Mouse (Mus musculus): ENCODE data around the gene Wnt7a.

Gene Wnt7a

DNA sequence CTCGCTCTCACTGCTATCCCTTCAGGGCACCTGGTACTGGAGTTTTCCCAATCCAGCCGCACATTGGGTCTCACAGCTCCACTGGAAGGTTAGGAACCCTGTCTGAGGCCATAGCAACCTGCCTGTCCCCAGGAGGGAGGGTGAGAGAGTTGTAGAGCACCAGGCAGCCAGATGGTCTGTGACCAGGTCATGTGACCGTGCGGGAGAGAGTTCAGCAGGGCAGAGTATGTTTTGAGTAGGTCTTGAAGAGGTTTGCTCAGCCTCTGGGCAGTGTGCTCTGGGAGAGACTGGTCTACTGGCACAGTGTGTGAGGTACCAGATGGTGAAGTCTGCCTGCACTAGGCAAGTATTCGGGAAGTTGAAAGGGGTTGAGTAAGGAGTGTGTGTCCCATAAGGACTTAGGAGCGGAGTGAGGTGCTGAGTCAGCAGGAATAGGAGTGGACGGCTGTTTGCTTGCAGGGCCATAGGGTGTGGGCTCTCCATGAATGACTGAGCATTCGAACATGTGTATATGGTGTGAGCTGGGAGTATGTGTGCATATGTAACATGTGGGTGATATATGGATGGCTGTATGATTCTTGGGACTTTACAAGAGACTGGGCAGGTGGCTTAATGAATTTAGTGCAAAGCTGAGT lies 71.4 kb downstream of the Wnt7a start:
- DNase-seq (ENCODE audit: low spot score), result peak; percentile 45

- DNase-seq (ENCODE audit: low spot score), result no peak
Observed at GRCm38 (mm10) chr6:91335470-91335869, 75.7 kb downstream of the Wnt7a start.

- DNase-seq (ENCODE audit: low spot score), result no peak
Observed at GRCm38 (mm10) chr6:91331886-91332285, 79.3 kb downstream of the Wnt7a start.

DNA sequence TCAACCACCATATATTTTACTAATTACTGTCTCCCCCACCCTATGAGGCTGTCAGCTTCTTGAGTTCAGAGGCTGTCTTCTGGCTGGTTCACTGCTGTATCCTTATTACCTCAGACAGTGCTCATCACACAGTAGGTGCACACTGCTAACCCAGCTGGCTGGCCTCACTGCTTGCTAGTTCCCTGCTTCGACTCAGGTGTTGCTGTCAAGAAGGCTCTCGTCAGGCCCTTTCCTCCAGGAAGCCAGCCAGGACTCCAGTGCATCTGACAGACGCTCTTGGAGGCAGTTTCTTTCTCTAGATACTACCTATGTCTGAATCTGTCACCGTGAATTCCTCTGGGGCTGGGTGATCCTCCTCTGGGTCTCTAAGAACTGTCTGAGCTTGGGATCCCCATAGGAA lies 85.6 kb downstream of the Wnt7a start:
- DNase-seq (ENCODE audit: low spot score), result no peak

DNA sequence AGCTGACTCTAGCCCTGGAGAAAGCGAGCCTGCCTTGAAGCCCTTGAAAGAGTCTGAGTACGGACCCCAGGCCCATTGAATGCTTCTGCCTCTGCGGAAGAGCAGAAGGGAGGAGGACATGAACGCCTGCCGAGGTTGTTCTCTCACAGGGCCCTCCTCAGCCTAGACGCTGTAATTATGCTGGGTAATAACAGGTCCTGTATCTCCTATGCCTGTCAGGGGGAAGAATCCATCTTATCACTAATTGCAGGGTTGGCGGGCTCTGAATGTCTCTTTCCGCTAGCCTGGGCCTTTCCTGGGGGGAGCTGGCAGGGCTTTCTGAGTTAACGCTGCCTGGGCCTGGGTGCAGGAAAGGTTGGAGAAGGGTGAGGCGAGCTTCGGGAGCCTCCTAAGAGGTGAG lies 86.4 kb downstream of the Wnt7a start:
- DNase-seq (ENCODE audit: low spot score), result no peak

DNA sequence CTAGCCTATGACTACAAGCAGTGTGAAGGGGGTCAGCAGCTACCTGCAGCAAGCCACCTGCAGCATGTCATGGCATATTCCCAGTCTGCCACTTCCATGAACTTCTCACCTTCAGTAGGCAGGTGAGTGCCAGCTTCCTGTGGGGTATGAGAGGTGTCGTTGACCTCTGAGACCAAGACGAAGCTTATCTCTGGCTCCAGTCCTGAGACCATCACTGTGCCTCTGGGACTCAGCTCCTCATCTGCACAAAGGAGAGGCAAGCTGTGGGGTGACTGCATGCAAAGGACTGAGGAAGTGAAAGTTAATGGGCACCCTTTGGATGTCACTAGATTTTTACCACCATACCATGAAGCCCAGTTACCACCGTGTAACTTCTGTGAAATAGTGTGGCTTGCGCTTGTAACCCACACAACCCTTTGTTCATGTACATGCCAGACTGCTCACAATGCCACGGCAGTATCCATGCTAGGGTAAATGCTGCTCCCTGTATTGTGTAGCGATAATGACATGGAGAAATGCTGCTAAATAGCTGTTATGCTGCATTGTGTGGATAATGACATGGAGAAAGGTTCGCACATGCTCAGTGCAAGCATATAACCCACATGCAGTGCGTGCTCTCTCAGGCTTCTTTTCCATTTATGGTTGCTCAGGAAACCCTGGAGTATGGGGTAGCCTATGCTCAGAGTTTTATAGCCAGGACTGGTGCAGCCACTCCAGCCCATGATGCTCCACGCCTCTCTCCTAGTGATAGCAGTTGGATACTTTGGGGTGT lies 89.0 kb downstream of the Wnt7a start:
- DNase-seq (ENCODE audit: low spot score), result no peak
